ENCODE assay signal across 9 mouse cellular contexts in genomic region chr9:51777180-51777579, GRCm38 (mm10). TPM values are rescaled to one million over a fixed set of nuclear protein-coding genes. Genes with fewer than 3 reads are reported as not detected.
DNase-seq lines count a peak whose midpoint lies in the region; ATAC-seq and TF ChIP-seq lines count a peak whose summit lies in the region.
"Had no signal": no experiment of that assay in that cellular context is flagged by ENCODE, and none has a peak within 500 bp of the region (broad histone marks: within the 10 kb centered on the region; RNA-seq: fewer than 3 reads in every experiment).

No protein-coding gene starts in this region.

- no peaks in the 10 kb centered on the region for H3K4me1 ChIP-seq in kidney, embryonic 15.5 days
- H3K4me1 ChIP-seq in E14TG2a.4 (replicated peaks; ENCODE audit: low read depth, low read length), result no peaks in the 10 kb centered on the region

- WGBS in kidney, embryonic 15.5 days, result 12% methylated on average over 1 of the region's 1 CpGs

- no peaks in the 10 kb centered on the region for H3K9me3 ChIP-seq in kidney, embryonic 15.5 days (replicated peaks)
- H3K9me3 ChIP-seq in E14TG2a.4 (ENCODE audit: low read length), result no peaks in the 10 kb centered on the region

- no peaks in the 10 kb centered on the region for H3K27me3 ChIP-seq in kidney, embryonic 15.5 days
- H3K27me3 ChIP-seq in E14TG2a.4 (ENCODE audit: insufficient read depth, low read length), result no peaks in the 10 kb centered on the region

- DNase-seq in kidney, postnatal 10 days, result peak; percentile 29
- peak; percentile 21 for DNase-seq in adrenal gland, postnatal 10 days
- DNase-seq in MN1 (ENCODE audit: low spot score), result no peak
- DNase-seq in yolk sac, embryonic 10.5 days (ENCODE audit: low spot score), result no peak
- DNase-seq: cerebellum, adult 11-12 months had no signal

- H3K9ac ChIP-seq in kidney, embryonic 15.5 days, result no peak overlapping the region

- H3K4me3 ChIP-seq in kidney, embryonic 15.5 days (replicated peaks), result no peak overlapping the region
- no peak overlapping the region for H3K4me3 ChIP-seq in E14TG2a.4 (replicated peaks; ENCODE audit: low read length)

- ATAC-seq in kidney, embryonic 15.5 days (replicated peaks; ENCODE audit: low FRiP score), result no peak
- 0 out of 2 replicates have a peak, but pooled peaks have one; percentile 70 for ATAC-seq in megakaryocyte-erythroid progenitor cell, adult 5-6 weeks (replicated peaks; ENCODE audit: low FRiP score, low TSS enrichment, poor library complexity, severe bottlenecking)

- H3K4me2 ChIP-seq in kidney, embryonic 15.5 days, result no peak overlapping the region

- no peaks in the 10 kb centered on the region for H3K36me3 ChIP-seq in kidney, embryonic 15.5 days
- H3K36me3 ChIP-seq in E14TG2a.4 (ENCODE audit: insufficient read depth, low read length), result no peaks in the 10 kb centered on the region

- no peak overlapping the region for H3K27ac ChIP-seq in kidney, embryonic 15.5 days
- H3K27ac ChIP-seq: macrophage had no signal

- peak; percentile 27 for TF ChIP-seq CTCF in E14TG2a.4 (conservative IDR thresholded peaks at IDR 0.05; ENCODE audit: low read length)

RNA-seq across cellular contexts. Expression of gene Arhgap20, which starts 12.0 kb away (rescaled TPM):
- polyA plus RNA-seq in kidney, embryonic 15.5 days (2015; fragmentation: Nextera tagmentation; extraction: Ambion mirVana), result 3.5 and 6.0 TPM in 2 replicates
- 1 to 10 TPM; 3.5 to 5.0 TPM for total RNA-seq in adrenal gland, postnatal 10 days (2021)
- total RNA-seq in megakaryocyte-erythroid progenitor cell, adult 5-6 weeks (2014; fragmentation: Nextera tagmentation), result 0.37 TPM in 1 of 2 replicates, not detected in the other
- not detected in 2 replicates for total RNA-seq in megakaryocyte-erythroid progenitor cell, adult 5-6 weeks (2017)
- polyA plus RNA-seq: macrophage had no signal

Comparison
In these comparisons a context has a peak if more than half of its experiments do, and no peak if none do; other contexts are left out.
1. DNase-seq: peak in kidney, postnatal 10 days (single experiment) and adrenal gland, postnatal 10 days (single experiment); none in MN1 (single experiment) and yolk sac, embryonic 10.5 days (single experiment).